Mouse (Mus musculus) hindbrain, embryonic 10.5 days (tissue): Measurements from ENCODE around the gene Phf13. TPM values are rescaled to one million over a fixed set of nuclear protein-coding genes. Genes with fewer than 3 reads are reported as not detected.

Experiments
- DNase-seq: peaks from one replicate; pipeline ENCODE4 v3.0.0-alpha.2; 2017; ENCODE audit warnings: low spot score
- H3K27ac ChIP-seq: fragments of 300-500 bp; sonication (generic); 2 replicates; pipeline ENCODE4 v1.5.1; 2016; ENCODE audit warnings: mild to moderate bottlenecking, moderate library complexity
- H3K27me3 ChIP-seq: fragments of 300-500 bp; sonication (generic); 2 replicates; pipeline ENCODE4 v1.6.1; 2016; ENCODE audit warnings: mild to moderate bottlenecking; ENCODE audit not compliant: poor library complexity, insufficient read depth, severe bottlenecking
- H3K36me3 ChIP-seq: fragments of 300-500 bp; sonication (generic); 2 replicates; pipeline ENCODE4 v1.6.1; 2016; ENCODE audit warnings: mild to moderate bottlenecking, moderate library complexity
- H3K4me1 ChIP-seq: fragments of 300-500 bp; sonication (generic); replicated peaks from 2 replicates; pipeline ENCODE4 v1.6.1; 2016; ENCODE audit warnings: mild to moderate bottlenecking
- H3K4me3 ChIP-seq: fragments of 300-500 bp; sonication (generic); 2 replicates; pipeline ENCODE4 v1.5.1; 2016; ENCODE audit warnings: mild to moderate bottlenecking, moderate library complexity
- H3K9me3 ChIP-seq: fragments of 300-500 bp; sonication (generic); 2 replicates; pipeline ENCODE4 v1.6.1; 2016; ENCODE audit warnings: mild to moderate bottlenecking, moderate library complexity
- WGBS: fragments of 180-500 bp; shearing (Covaris S2); methylation state at CpG from one replicate; pipeline ENCODE4 v1.1.7; 2016; 5-methylcytosine and 5-hydroxymethylcytosine counted together
- polyA plus RNA-seq: library from polyadenylated mRNA; unstranded; fragments of >200 nt; fragmentation: Nextera tagmentation; extraction: Ambion mirVana; gene quantifications from 2 replicates; pipeline ENCODE4 v1.2.1, GENCODE M21; 2016

Phf13 gene
- polyA plus RNA-seq, 1 experiment from 2014 or later: 30.7 TPM

GRCm38 (mm10) chr4:152010091-152010706, 14.1 kb upstream of the Phf13 start:
- H3K4me1 ChIP-seq: peaks cover 58% of the 10 kb centered on the region
- peak overlapping the region; percentile 72 for H3K4me3 ChIP-seq
- no peaks in the 10 kb centered on the region for H3K9me3 ChIP-seq
- peak; percentile 30 for DNase-seq
- H3K36me3 ChIP-seq: peaks cover 31% of the 10 kb centered on the region
- H3K27me3 ChIP-seq: peaks cover 31% of the 10 kb centered on the region
- peak overlapping the region; percentile 84 for H3K27ac ChIP-seq
- WGBS: 4% methylated on average over 10 of the region's 10 CpGs

DNA sequence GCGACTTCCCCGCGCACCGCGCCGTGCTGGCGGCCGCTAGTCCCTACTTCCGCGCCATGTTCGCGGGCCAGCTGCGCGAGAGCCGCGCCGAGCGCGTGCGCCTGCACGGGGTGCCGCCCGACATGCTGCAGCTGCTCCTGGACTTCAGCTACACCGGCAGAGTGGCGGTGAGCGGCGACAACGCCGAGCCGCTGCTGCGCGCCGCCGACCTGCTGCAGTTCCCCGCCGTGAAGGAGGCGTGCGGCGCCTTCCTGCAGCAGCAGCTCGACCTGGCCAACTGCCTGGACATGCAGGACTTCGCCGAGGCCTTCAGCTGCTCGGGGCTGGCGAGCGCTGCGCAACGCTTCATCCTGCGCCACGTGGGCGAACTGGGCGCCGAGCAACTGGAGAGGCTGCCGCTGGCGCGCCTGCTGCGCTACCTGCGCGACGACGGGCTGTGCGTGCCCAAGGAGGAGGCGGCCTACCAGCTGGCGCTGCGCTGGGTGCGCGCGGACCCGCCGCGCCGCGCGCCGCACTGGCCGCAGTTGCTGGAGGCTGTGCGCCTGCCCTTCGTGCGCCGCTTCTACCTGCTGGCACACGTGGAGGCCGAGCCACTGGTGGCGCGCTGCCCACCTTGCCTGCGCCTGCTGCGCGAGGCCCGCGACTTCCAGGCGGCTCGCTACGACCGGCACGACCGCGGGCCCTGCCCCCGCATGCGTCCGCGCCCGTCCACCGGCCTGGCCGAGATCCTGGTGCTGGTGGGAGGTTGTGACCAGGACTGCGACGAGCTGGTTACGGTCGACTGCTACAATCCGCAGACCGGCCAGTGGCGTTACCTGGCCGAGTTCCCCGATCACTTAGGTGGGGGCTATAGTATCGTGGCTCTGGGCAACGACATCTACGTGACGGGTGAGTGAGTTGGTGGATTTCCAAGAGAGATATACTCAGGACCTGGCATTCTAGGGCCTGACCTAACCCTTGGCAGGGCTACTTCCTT, 13.3 kb upstream of the Phf13 start:
- DNase-seq: no peak
- under 1% methylated on average over 115 of the region's 115 CpGs for WGBS
- H3K4me3 ChIP-seq: peak overlapping the region; percentile 72
- no peaks in the 10 kb centered on the region for H3K9me3 ChIP-seq
- H3K27me3 ChIP-seq: peaks cover 31% of the 10 kb centered on the region
- peaks cover 23% of the 10 kb centered on the region for H3K36me3 ChIP-seq
- H3K4me1 ChIP-seq: peaks cover 58% of the 10 kb centered on the region
- peak overlapping the region; percentile 84 for H3K27ac ChIP-seq

DNA sequence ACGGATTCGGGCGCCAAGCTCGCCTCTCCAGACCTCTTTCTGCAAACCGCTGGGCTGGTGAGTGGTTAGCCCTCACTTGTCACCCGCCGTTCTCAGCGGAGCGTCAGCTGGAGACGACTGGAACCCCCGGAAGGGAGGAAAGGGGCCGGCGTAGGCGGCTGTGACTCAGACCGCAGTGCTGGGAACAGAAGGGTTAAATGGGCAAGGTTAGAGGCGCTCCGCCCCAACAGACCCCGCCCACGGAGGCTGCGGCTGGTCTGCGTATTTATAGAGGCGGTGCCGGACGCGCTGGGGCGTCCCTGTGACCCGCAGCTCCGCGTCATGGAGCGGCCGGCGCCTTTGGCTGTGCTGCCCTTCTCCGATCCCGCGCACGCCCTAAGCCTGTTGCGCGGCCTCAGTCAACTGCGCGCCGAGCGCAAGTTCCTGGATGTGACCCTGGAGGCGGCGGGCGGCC, 12.6 kb upstream of the Phf13 start, which contains the start of gene Klhl21:
TSS of gene Klhl21 (plus strand) at position 182 of the 454 bp plus-strand sequence.
- peaks cover 58% of the 10 kb centered on the region for H3K4me1 ChIP-seq

DNA sequence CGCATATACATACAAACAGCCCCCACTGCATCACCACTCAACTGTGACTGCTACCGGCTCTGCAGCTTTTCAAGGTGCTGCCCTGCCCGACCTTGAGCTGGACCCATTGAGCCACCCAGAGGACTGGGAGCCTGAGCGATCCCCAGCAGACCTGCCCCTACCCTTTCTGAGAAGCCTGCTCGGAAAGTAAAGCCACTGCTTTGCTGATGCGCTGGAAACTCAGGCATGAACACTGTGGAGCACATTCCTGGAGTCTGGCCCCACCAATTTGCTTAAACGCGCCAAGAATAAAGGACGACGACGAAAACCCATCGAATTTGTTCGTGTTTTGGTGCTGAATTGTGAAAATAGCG, 12.1 kb upstream of the Phf13 start:
- no peak for DNase-seq

More for the DNA sequence above, 12.6 kb upstream of the Phf13 start, which contains the start of gene Klhl21:
- Histone ChIP-seq H3K9me3 (no peaks in the 10 kb centered on the region), H3K27ac (peak within 1 kb of the TSS; percentile 84), H3K27me3 (peaks cover 31% of the 10 kb centered on the region), H3K4me3 (peak within 1 kb of the TSS; percentile 72), H3K36me3 (peaks cover 16% of the 10 kb centered on the region)
- DNase-seq: peak; percentile 92
- under 1% methylated on average over 45 of the region's 45 CpGs for WGBS

GRCm38 (mm10) chr4:152007481-152008147, 11.6 kb upstream of the Phf13 start:
- Histone ChIP-seq H3K4me3 (peak overlapping the region; percentile 72), H3K36me3 (peaks cover 5% of the 10 kb centered on the region), H3K9me3 (no peaks in the 10 kb centered on the region), H3K27me3 (peaks cover 31% of the 10 kb centered on the region), H3K27ac (peak overlapping the region; percentile 84; the same call in 1 of the 2 replicates), H3K4me1 (peaks cover 58% of the 10 kb centered on the region)
- DNase-seq: no peak
- WGBS: 5% methylated on average over 8 of the region's 8 CpGs

More for the DNA sequence above, 12.1 kb upstream of the Phf13 start:
- H3K36me3 ChIP-seq: peaks cover 10% of the 10 kb centered on the region
- WGBS: under 1% methylated on average over 14 of the region's 14 CpGs
- peaks cover 31% of the 10 kb centered on the region for H3K27me3 ChIP-seq
- H3K4me1 ChIP-seq: peaks cover 58% of the 10 kb centered on the region
- peak overlapping the region; percentile 72 for H3K4me3 ChIP-seq
- no peaks in the 10 kb centered on the region for H3K9me3 ChIP-seq
- peak overlapping the region; percentile 84 for H3K27ac ChIP-seq

DNA sequence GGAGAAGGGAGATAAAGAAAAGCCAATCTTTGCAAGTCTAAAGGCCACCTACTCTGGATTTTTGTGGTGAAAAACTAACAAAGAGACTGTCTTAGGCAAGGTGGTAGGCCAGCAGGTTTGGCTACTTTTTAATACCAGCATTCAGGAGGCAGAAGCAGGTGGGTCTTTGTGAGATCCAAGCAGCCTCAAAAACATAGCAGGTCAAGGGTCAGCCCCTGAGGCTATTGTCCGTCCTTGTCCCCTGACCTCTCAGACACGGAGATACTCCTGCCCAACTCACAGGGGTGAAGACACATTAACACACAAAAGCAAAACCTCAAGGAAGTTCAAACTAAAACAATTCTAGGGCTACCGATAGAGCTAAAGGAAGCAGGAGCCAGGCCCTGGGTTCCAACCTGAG, 10.8 kb upstream of the Phf13 start:
- Histone ChIP-seq H3K27ac (no peak overlapping the region), H3K9me3 (no peaks in the 10 kb centered on the region), H3K36me3 (no peaks in the 10 kb centered on the region), H3K4me1 (peaks cover 58% of the 10 kb centered on the region), H3K27me3 (peaks cover 31% of the 10 kb centered on the region), H3K4me3 (no peak overlapping the region)
- no peak for DNase-seq
- WGBS: 13% methylated on average over 3 of the region's 3 CpGs

- Histone ChIP-seq H3K4me3 (no peak overlapping the region), H3K27me3 (peaks cover 31% of the 10 kb centered on the region), H3K36me3 (no peaks in the 10 kb centered on the region), H3K4me1 (peaks cover 53% of the 10 kb centered on the region), H3K9me3 (no peaks in the 10 kb centered on the region), H3K27ac (no peak overlapping the region)
- 77% methylated on average over 6 of the region's 6 CpGs for WGBS
- DNase-seq: no peak
These were observed 10.1 kb upstream of the Phf13 start for GRCm38 (mm10) chr4:152006137-152006536.

DNA sequence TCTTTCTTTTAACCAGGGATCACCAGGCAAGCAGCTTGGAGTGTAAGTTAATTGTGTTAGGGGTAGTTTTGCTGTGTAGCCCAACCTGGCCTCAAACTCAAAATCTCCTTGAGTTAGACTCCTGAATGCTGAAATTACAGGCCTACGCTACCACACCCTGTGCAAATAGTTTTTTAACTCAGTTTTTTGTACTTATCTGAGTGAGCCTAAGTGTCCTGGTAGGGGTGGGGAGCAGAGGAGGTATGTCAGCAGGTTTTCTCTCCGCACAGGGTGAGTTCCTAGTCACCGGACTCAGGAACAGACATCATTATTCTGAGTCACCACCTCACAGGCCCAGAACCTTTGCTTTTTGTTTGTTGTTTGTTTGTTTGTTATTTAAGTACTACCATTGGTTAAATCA, 6.0 kb upstream of the Phf13 start:
- Histone ChIP-seq H3K36me3 (no peaks in the 10 kb centered on the region), H3K4me1 (peaks cover 19% of the 10 kb centered on the region), H3K27me3 (peaks cover 14% of the 10 kb centered on the region), H3K27ac (no peak overlapping the region), H3K9me3 (no peaks in the 10 kb centered on the region), H3K4me3 (no peak overlapping the region)
- WGBS: 87% methylated on average over 3 of the region's 3 CpGs
- DNase-seq: no peak

DNA sequence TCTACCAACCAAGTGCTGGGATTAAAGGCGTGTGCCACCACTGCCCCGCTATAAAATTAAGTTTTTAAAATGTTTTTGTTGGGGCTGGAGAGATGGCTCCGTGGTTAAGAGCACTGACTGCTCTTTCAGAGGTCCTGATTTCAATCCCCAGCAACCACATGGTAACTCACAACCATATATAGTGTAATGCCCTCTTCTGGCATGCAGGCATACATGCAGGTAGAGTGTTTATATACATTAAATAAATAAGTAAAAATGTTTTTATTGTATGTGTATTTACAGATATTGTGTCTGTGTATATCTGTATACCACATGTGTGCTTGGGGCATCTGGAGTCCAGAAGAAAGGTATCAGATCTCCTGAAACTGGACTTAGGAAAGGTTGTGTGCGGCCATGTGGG, 5.3 kb upstream of the Phf13 start:
- Histone ChIP-seq H3K27ac (no peak overlapping the region), H3K4me3 (no peak overlapping the region), H3K36me3 (no peaks in the 10 kb centered on the region), H3K9me3 (no peaks in the 10 kb centered on the region), H3K27me3 (peaks cover 7% of the 10 kb centered on the region; the same call in 1 of the 2 replicates), H3K4me1 (peaks cover 16% of the 10 kb centered on the region)
- WGBS: 65% methylated on average over 4 of the region's 4 CpGs
- DNase-seq: no peak

DNA sequence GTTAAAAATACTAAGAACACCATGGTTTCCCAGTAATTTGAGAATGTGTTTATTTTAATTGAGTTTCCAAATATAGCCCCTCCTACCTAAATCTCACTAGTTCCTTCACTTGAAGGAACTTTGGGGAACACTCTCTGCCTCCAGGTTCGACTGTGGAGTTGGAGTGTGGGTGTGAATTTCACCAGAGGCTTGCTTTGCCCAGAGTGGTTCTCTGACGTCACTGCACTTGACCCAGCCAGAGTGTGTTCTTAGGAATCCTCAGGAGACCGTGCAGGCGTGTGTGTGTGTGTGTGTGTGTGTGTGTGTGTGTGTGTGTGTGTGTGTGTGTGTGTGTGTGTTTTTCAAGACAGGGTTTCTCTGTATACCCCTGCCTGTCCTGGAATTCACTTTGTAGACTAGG, 4.8 kb upstream of the Phf13 start:
- Histone ChIP-seq H3K4me3 (no peak overlapping the region), H3K9me3 (no peaks in the 10 kb centered on the region), H3K27me3 (0 out of 2 replicates have a peak, but pooled peaks cover 5% of the 10 kb centered on the region), H3K27ac (no peak overlapping the region), H3K4me1 (peaks cover 16% of the 10 kb centered on the region), H3K36me3 (no peaks in the 10 kb centered on the region)
- no peak for DNase-seq
- 61% methylated on average over 4 of the region's 4 CpGs for WGBS

GRCm38 (mm10) chr4:151999481-151999880, 3.4 kb upstream of the Phf13 start:
- no peaks in the 10 kb centered on the region for H3K9me3 ChIP-seq
- WGBS: 63% methylated on average over 3 of the region's 3 CpGs

GRCm38 (mm10) chr4:151997701-151998100, 1.6 kb upstream of the Phf13 start:
- Histone ChIP-seq H3K27ac (no peak overlapping the region), H3K9me3 (no peaks in the 10 kb centered on the region), H3K27me3 (0 out of 2 replicates have a peak, but pooled peaks cover 5% of the 10 kb centered on the region), H3K4me3 (peak overlapping the region; percentile 99), H3K36me3 (peaks cover 7% of the 10 kb centered on the region), H3K4me1 (peaks cover 33% of the 10 kb centered on the region)
- WGBS: 81% methylated on average over 3 of the region's 3 CpGs
- no peak for DNase-seq

More at GRCm38 (mm10) chr4:151999481-151999880, 3.4 kb upstream of the Phf13 start:
- peaks cover 18% of the 10 kb centered on the region for H3K4me1 ChIP-seq
- 0 out of 2 replicates have a peak, but pooled peaks cover 5% of the 10 kb centered on the region for H3K27me3 ChIP-seq
- no peak for DNase-seq
- no peaks in the 10 kb centered on the region for H3K36me3 ChIP-seq
- no peak overlapping the region for H3K4me3 ChIP-seq
- no peak overlapping the region for H3K27ac ChIP-seq
